Mouse (Mus musculus): ENCODE measurements around the gene Kbtbd13. TPM values are rescaled to one million over a fixed set of nuclear protein-coding genes. Genes with fewer than 3 reads are reported as not detected.
A peak's percentile ranks its signal among the peaks of the same experiment; 100 is the strongest.

The Kbtbd13 gene
- total RNA-seq (2015; ENCODE audit: low replicate concordance): not detected in 2 replicates
- not detected in 2 replicates for total RNA-seq (2017; ENCODE audit: low replicate concordance)

- no peak for ATAC-seq (replicated peaks; ENCODE audit: low FRiP score, poor library complexity, severe bottlenecking)
Measured at GRCm38 (mm10) chr9:65391613-65391964, at the start of gene Kbtbd13. Gene Kbtbd13 (minus strand): TSS chr9:65391652.

- ATAC-seq (replicated peaks; ENCODE audit: low FRiP score, poor library complexity, severe bottlenecking): peak; percentile 96
Measured at GRCm38 (mm10) chr9:65435671-65436301, 44.3 kb upstream of the Kbtbd13 start, which contains the start of gene Mtfmt. Gene Mtfmt (plus strand): TSS chr9:65435782.

- no peak for ATAC-seq (replicated peaks; ENCODE audit: low FRiP score, poor library complexity, severe bottlenecking)
Measured at GRCm38 (mm10) chr9:65435211-65435610, 43.8 kb upstream of the Kbtbd13 start.

- peak; percentile 51 for ATAC-seq (replicated peaks; ENCODE audit: low FRiP score, poor library complexity, severe bottlenecking)
Measured at GRCm38 (mm10) chr9:65434140-65434539, 42.7 kb upstream of the Kbtbd13 start.

- no peak for ATAC-seq (replicated peaks; ENCODE audit: low FRiP score, poor library complexity, severe bottlenecking)
Measured at GRCm38 (mm10) chr9:65432236-65432635, 40.8 kb upstream of the Kbtbd13 start.

- no peak for ATAC-seq (replicated peaks; ENCODE audit: low FRiP score, poor library complexity, severe bottlenecking)
Measured at GRCm38 (mm10) chr9:65430921-65431320, 39.5 kb upstream of the Kbtbd13 start.

GRCm38 (mm10) chr9:65430401-65430800 lies 38.9 kb upstream of the Kbtbd13 start:
- no peak for ATAC-seq (replicated peaks; ENCODE audit: low FRiP score, poor library complexity, severe bottlenecking)

GRCm38 (mm10) chr9:65428003-65428402 lies 36.6 kb upstream of the Kbtbd13 start:
- no peak for ATAC-seq (replicated peaks; ENCODE audit: low FRiP score, poor library complexity, severe bottlenecking)

GRCm38 (mm10) chr9:65427511-65427910 lies 36.1 kb upstream of the Kbtbd13 start:
- no peak for ATAC-seq (replicated peaks; ENCODE audit: low FRiP score, poor library complexity, severe bottlenecking)

- no peak for ATAC-seq (replicated peaks; ENCODE audit: low FRiP score, poor library complexity, severe bottlenecking)
Measured at GRCm38 (mm10) chr9:65424393-65424792, 32.9 kb upstream of the Kbtbd13 start.

GRCm38 (mm10) chr9:65422760-65423501 lies 31.5 kb upstream of the Kbtbd13 start, which contains the start of gene Slc51b:
Gene Slc51b (minus strand): TSS chr9:65422955.
- no peak for ATAC-seq (replicated peaks; ENCODE audit: low FRiP score, poor library complexity, severe bottlenecking)

GRCm38 (mm10) chr9:65419633-65420032 lies 28.2 kb upstream of the Kbtbd13 start:
- no peak for ATAC-seq (replicated peaks; ENCODE audit: low FRiP score, poor library complexity, severe bottlenecking)

- ATAC-seq (replicated peaks; ENCODE audit: low FRiP score, poor library complexity, severe bottlenecking): no peak
Measured at GRCm38 (mm10) chr9:65417738-65418137, 26.3 kb upstream of the Kbtbd13 start.

- no peak for ATAC-seq (replicated peaks; ENCODE audit: low FRiP score, poor library complexity, severe bottlenecking)
Measured at GRCm38 (mm10) chr9:65411326-65411725, 19.9 kb upstream of the Kbtbd13 start.

GRCm38 (mm10) chr9:65410378-65410777 lies 18.9 kb upstream of the Kbtbd13 start:
- ATAC-seq (replicated peaks; ENCODE audit: low FRiP score, poor library complexity, severe bottlenecking): no peak

GRCm38 (mm10) chr9:65408871-65409295 lies 17.4 kb upstream of the Kbtbd13 start:
- no peak for ATAC-seq (replicated peaks; ENCODE audit: low FRiP score, poor library complexity, severe bottlenecking)

- ATAC-seq (replicated peaks; ENCODE audit: low FRiP score, poor library complexity, severe bottlenecking): no peak
Measured at GRCm38 (mm10) chr9:65407861-65408260, 16.4 kb upstream of the Kbtbd13 start.

GRCm38 (mm10) chr9:65407327-65407726 lies 15.9 kb upstream of the Kbtbd13 start:
- ATAC-seq (replicated peaks; ENCODE audit: low FRiP score, poor library complexity, severe bottlenecking): no peak

- ATAC-seq (replicated peaks; ENCODE audit: low FRiP score, poor library complexity, severe bottlenecking): no peak
Measured at GRCm38 (mm10) chr9:65405184-65405449, 13.7 kb upstream of the Kbtbd13 start.

GRCm38 (mm10) chr9:65404331-65405183 lies 13.1 kb upstream of the Kbtbd13 start:
- no peak for ATAC-seq (replicated peaks; ENCODE audit: low FRiP score, poor library complexity, severe bottlenecking)

- no peak for ATAC-seq (replicated peaks; ENCODE audit: low FRiP score, poor library complexity, severe bottlenecking)
Measured at GRCm38 (mm10) chr9:65399934-65400333, 8.5 kb upstream of the Kbtbd13 start.
